Mouse (Mus musculus) heart, embryonic 14.5 days (tissue): ENCODE measurements around the gene Sh3rf1. TPM values are rescaled to one million over a fixed set of nuclear protein-coding genes. Genes with fewer than 3 reads are reported as not detected.
A peak's percentile ranks its signal among the peaks of the same experiment; 100 is the strongest.

Experiments
- ATAC-seq: fragments of 200-750 bp; cut with Nextera tagmentation; 2 replicates; pipeline ENCODE4 v1.8.0; 2017; ENCODE audit warnings: low read depth, moderate TSS enrichment; ENCODE audit not compliant: insufficient number of reproducible peaks, insufficient read depth, low FRiP score
- H3K27ac ChIP-seq, 2 experiments: fragments of 200-500 bp in 1 of 2; fragments of 300-500 bp in 1 of 2; sonication (generic) in 1 of 2; replicated peaks in 1 of 2; 2 replicates each; pipeline ENCODE4 v1.5.1; 2012 to 2014; ENCODE audit warnings: low read depth in 2 of 2, low read length in 2 of 2, control low read depth in 1 of 2, mild to moderate bottlenecking in 1 of 2, mixed read lengths in 1 of 2; ENCODE audit not compliant: control insufficient read depth in 1 of 2, insufficient read depth in 1 of 2
- H3K27me3 ChIP-seq: fragments of 300-500 bp; sonication (generic); 2 replicates; pipeline ENCODE4 v1.6.1; 2014; ENCODE audit warnings: mild to moderate bottlenecking, low read length, control low read depth; ENCODE audit not compliant: control insufficient read depth, insufficient read depth
- H3K36me3 ChIP-seq: fragments of 300-500 bp; sonication (generic); 2 replicates; pipeline ENCODE4 v1.6.1; 2014; ENCODE audit warnings: mild to moderate bottlenecking, control low read depth, low read length, mixed read lengths; ENCODE audit not compliant: control insufficient read depth, insufficient read depth
- H3K4me1 ChIP-seq, 2 experiments: fragments of 200-500 bp in 1 of 2; fragments of 300-500 bp in 1 of 2; sonication (generic) in 1 of 2; 2 replicates each; pipeline ENCODE4 v1.6.1; 2012 to 2014; ENCODE audit warnings: low read length in 2 of 2, control low read depth in 1 of 2, mixed read lengths in 1 of 2; ENCODE audit not compliant: control insufficient read depth in 2 of 2, insufficient read depth in 2 of 2
- H3K4me2 ChIP-seq: fragments of 300-500 bp; sonication (generic); 2 replicates; pipeline ENCODE4 v1.6.1; 2014; ENCODE audit warnings: mild to moderate bottlenecking, low read length
- H3K4me3 ChIP-seq, 2 experiments: fragments of 200-500 bp in 1 of 2; fragments of 300-500 bp in 1 of 2; sonication (generic) in 1 of 2; 2 replicates each; pipeline ENCODE4 v1.5.1; 2012 to 2014; ENCODE audit warnings: low read length in 2 of 2, mild to moderate bottlenecking in 2 of 2, control low read depth in 1 of 2, low read depth in 1 of 2, moderate library complexity in 1 of 2; ENCODE audit not compliant: control insufficient read depth in 1 of 2, insufficient read depth in 1 of 2
- H3K9ac ChIP-seq: fragments of 300-500 bp; sonication (generic); 2 replicates; pipeline ENCODE4 v1.6.1; 2014; ENCODE audit warnings: mild to moderate bottlenecking, low read length
- H3K9me3 ChIP-seq: fragments of 300-500 bp; sonication (generic); 2 replicates; pipeline ENCODE4 v1.6.1; 2016; ENCODE audit warnings: low read length, control low read depth; ENCODE audit not compliant: control insufficient read depth
- WGBS: fragments of 180-500 bp; shearing (Covaris S2); extraction: QIAGEN DNeasy Blood & Tissue Kit; methylation state at CpG from one replicate; pipeline ENCODE4 v1.1.7; 2014; 5-methylcytosine and 5-hydroxymethylcytosine counted together
- polyA plus RNA-seq: library from polyadenylated mRNA; unstranded; fragments of >200 nt; fragmentation: Nextera tagmentation; extraction: Ambion mirVana; gene quantifications from 2 replicates; pipeline ENCODE4 v1.2.1, GENCODE M21; 2014

Sh3rf1 gene
- polyA plus RNA-seq, 1 experiment from 2014 or later = 4.9 TPM

DNA sequence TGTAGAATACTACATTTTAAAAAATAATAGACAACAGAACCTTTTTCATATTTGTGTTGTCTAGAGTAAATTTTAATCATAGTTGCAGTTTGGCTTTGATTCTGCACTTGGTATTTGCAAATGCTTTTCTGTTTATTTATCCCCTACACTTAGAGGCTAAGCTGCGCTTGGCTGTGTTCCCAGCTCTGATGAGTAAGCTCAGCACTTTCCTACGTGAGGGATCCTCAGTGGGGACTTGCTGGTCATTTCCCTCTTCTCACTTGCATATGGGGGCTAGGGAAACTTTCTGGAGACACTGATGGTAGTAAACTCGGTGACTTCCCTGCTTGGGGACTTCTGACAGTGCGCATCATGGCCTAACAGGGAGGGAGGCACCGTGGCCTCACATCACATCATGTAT is 41.7 kb downstream of the Sh3rf1 start:
- Histone ChIP-seq H3K9me3 (no peaks in the 10 kb centered on the region), H3K27ac (peak overlapping the region; percentile 37 to 52; a peak in 1 of 4 replicates), H3K36me3 (no peaks in the 10 kb centered on the region), H3K4me1 (peaks cover 6 to 11% of the 10 kb centered on the region in 2 experiments), H3K27me3 (no peaks in the 10 kb centered on the region), H3K4me3 (no peak overlapping the region), H3K9ac (no peak overlapping the region), H3K4me2 (peak overlapping the region; percentile 33; the same call in 1 of the 2 replicates)
- ATAC-seq = no peak
- 42% methylated on average over 5 of the region's 5 CpGs for WGBS

DNA sequence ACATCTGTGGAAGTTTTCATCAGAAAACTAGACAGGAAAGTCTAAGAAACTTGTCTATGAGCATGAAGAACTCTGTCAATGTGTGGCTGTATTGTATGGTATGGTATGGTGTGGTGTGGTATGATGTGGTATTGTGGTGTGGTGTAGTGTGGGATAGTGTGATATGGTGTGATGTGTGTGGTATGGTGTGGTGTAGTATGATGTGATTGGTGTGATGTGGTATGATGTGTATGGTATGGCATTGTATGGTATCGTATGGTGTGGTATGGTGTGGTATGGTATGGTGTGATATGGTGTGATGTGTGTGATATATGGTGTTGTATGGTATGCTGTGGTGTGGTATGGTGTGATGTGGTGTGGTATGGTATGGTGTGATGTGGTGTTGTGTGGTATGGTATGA is 43.4 kb downstream of the Sh3rf1 start:
- Histone ChIP-seq H3K27me3 (no peaks in the 10 kb centered on the region), H3K36me3 (no peaks in the 10 kb centered on the region), H3K9me3 (no peaks in the 10 kb centered on the region), H3K27ac (no peak overlapping the region), H3K4me3 (no peak overlapping the region), H3K4me1 (peaks cover 6 to 11% of the 10 kb centered on the region in 2 experiments), H3K4me2 (no peak overlapping the region), H3K9ac (no peak overlapping the region)
- WGBS = 85% methylated on average over 1 of the region's 1 CpGs
- no peak for ATAC-seq

DNA sequence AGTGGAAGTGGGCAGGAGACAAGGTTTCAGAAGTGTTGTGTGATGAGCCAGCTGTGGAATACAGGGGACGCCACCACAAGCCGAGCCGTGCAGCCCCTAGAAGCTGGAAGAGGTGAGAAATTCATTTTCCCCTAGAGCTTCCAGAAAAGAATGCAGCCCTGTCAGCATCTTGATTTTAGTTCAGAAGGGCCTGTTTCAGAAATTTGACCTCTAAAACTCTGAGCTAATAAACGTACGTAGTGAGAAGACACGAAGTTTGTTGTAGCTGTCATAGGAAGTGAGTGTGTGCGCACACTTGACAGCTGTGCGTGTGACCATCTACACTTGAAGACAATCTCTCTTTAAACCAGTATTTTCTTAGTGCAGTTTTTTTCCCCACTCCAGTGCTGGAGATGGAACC is 44.0 kb downstream of the Sh3rf1 start:
- no peak overlapping the region for H3K4me3 ChIP-seq
- H3K27me3 ChIP-seq = no peaks in the 10 kb centered on the region
- no peak overlapping the region for H3K27ac ChIP-seq
- H3K9ac ChIP-seq = no peak overlapping the region
- no peak overlapping the region for H3K4me2 ChIP-seq
- H3K36me3 ChIP-seq = no peaks in the 10 kb centered on the region
- peaks cover 7 to 12% of the 10 kb centered on the region in 2 experiments for H3K4me1 ChIP-seq
- ATAC-seq = no peak
- no peaks in the 10 kb centered on the region for H3K9me3 ChIP-seq
- WGBS = 57% methylated on average over 8 of the region's 8 CpGs

DNA sequence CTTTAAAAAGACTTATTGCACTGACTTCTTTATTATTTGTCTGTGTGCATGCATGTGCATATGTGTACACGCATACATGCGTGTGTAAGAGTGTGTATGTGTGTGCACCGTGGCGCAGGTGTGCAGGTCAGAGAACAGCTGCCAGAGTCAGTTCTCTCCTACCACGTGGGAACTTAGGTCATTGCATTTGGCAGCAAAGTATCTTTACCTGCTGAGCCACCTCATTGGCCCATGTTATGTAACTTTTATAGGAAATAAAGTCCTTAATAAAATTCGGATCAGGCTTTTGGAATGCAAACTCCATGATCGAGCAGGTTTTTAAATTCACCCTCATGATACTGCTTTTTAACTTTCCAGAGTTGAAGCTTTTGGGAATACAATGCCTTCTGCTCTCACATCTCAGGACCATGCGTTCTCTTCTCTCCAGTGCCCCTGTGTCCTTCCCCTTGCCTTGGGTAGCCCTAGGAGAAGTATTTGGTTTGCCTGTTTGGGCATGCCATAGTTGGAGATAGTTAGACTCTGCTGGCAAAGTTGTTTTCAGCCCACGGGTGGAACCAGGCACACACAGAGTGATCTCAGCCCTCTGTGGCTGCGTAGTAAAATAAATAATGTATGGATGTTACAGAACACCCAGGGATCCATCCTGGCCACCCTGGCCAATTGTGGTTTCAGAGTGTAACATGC is 44.7 kb downstream of the Sh3rf1 start:
- no peak overlapping the region for H3K4me2 ChIP-seq

DNA sequence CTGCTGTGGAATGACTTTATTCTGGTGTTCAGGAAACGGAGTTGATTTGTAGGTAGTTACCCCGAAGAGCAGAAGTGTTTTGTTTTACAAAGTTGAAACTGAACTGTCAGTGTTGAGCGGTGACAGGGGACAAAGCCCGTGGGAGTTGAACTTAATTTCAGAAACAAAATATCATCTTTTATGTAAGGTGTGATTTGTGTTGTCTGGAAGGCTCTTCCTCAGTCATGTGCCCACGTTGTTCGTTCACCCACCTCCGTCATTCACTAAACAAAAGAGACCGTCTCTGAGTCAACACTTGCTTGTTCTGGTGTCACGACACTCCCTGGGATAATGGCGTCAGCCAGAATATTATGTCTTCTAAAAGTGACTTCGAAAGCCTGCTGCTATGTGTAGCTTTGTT is 46.3 kb downstream of the Sh3rf1 start:
- Histone ChIP-seq H3K4me1 (peaks cover 22 to 25% of the 10 kb centered on the region in 2 experiments), H3K4me2 (no peak overlapping the region), H3K9ac (no peak overlapping the region), H3K4me3 (no peak overlapping the region), H3K36me3 (no peaks in the 10 kb centered on the region), H3K27me3 (no peaks in the 10 kb centered on the region), H3K27ac (no peak overlapping the region), H3K9me3 (no peaks in the 10 kb centered on the region)
- 85% methylated on average over 11 of the region's 11 CpGs for WGBS
- ATAC-seq = no peak

More for the DNA sequence above, 44.7 kb downstream of the Sh3rf1 start:
- H3K9me3 ChIP-seq = no peaks in the 10 kb centered on the region
- no peaks in the 10 kb centered on the region for H3K36me3 ChIP-seq
- H3K4me3 ChIP-seq = no peak overlapping the region
- H3K9ac ChIP-seq = no peak overlapping the region
- ATAC-seq = no peak
- peaks cover 14 to 19% of the 10 kb centered on the region in 2 experiments for H3K4me1 ChIP-seq
- no peaks in the 10 kb centered on the region for H3K27me3 ChIP-seq
- WGBS = 93% methylated on average over 10 of the region's 10 CpGs
- H3K27ac ChIP-seq = no peak overlapping the region

DNA sequence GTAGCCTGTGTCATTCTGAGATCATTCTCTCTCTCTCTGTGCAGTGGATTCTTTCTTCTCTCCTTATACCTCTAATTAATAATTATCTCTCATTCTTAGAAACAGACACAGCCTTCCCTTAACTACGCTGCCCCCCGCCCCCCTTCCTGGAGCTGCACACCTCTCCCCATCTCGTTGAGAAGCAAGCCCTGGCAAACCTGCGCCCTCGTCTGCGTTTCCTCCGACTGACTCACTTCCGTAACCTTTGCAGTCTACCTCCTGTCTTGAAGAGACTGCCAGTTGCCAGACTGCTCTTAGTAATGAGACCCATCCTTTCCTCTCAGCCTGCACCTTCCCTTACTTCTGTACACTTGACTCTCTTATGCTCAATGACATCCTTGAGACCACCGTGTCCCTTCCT is 46.9 kb downstream of the Sh3rf1 start:
- 70% methylated on average over 9 of the region's 9 CpGs for WGBS
- no peak for ATAC-seq
- peaks cover 24 to 25% of the 10 kb centered on the region in 2 experiments for H3K4me1 ChIP-seq

DNA sequence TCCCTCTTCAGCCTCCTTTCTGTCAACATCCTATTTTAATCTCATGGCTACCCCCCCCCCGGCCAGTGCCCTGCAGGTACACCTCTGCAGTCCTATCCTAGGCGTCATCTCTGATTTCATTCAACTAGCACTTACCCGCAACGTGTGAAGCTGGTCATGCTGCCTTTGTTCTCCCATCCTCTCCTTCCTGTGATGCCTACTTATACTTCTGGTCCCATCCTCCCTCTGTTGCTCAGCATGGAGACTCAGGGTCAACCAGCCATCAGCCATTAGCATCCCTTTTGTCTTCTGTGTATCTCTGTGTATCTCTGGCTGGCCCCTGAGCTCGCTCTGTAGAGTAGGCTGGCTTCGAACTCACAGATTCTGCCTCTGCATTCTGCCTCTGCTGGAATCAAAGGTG is 47.3 kb downstream of the Sh3rf1 start:
- ATAC-seq = no peak
- no peak overlapping the region for H3K27ac ChIP-seq

More for the DNA sequence above, 46.9 kb downstream of the Sh3rf1 start:
- H3K36me3 ChIP-seq = no peaks in the 10 kb centered on the region
- H3K9me3 ChIP-seq = no peaks in the 10 kb centered on the region
- H3K27me3 ChIP-seq = no peaks in the 10 kb centered on the region
- no peak overlapping the region for H3K4me3 ChIP-seq
- no peak overlapping the region for H3K9ac ChIP-seq
- H3K27ac ChIP-seq = no peak overlapping the region
- no peak overlapping the region for H3K4me2 ChIP-seq

DNA sequence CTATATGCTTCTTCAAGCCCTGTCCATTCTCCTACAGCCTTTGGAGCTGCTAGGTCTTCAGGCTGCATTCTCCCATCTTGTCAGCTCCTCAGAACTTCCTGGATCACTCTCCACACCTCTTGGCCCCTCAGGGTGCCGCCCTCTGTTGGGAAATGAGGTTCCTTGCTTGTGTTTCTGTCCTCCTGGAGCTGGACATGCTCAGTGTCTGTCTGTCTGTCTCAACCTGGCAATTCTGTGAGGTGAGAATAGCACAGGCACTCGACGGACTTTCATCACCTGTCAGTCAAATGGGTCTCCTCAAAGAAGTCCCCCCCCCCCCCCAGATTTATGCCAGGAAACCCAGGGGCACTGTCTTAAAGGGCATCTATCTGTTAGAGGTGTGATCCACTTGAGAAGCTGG is 49.2 kb downstream of the Sh3rf1 start:
- Histone ChIP-seq H3K4me3 (no peak overlapping the region), H3K4me2 (no peak overlapping the region), H3K27me3 (no peaks in the 10 kb centered on the region), H3K9me3 (no peaks in the 10 kb centered on the region), H3K9ac (no peak overlapping the region), H3K27ac (no peak overlapping the region), H3K36me3 (no peaks in the 10 kb centered on the region), H3K4me1 (peaks cover 30 to 34% of the 10 kb centered on the region in 2 experiments)
- no peak for ATAC-seq
- 55% methylated on average over 3 of the region's 3 CpGs for WGBS

More for the DNA sequence above, 47.3 kb downstream of the Sh3rf1 start:
- peaks cover 23 to 25% of the 10 kb centered on the region in 2 experiments for H3K4me1 ChIP-seq
- no peaks in the 10 kb centered on the region for H3K9me3 ChIP-seq
- H3K9ac ChIP-seq = no peak overlapping the region
- H3K4me3 ChIP-seq = no peak overlapping the region
- no peak overlapping the region for H3K4me2 ChIP-seq
- no peaks in the 10 kb centered on the region for H3K36me3 ChIP-seq
- no peaks in the 10 kb centered on the region for H3K27me3 ChIP-seq
- WGBS = 76% methylated on average over 4 of the region's 6 CpGs
